Mouse (Mus musculus) spleen, embryonic (tissue): ENCODE measurements around the gene Msh4.
"Not testable (repeated sequence)": the region's sequence is repeated elsewhere in the genome, so short reads cannot be mapped to it uniquely, and the experiment has no call there.

Experiments used
- CTCF ChIA-PET: fragments of 350-600 bp; sonication (Branson Sonifier 250); formaldehyde crosslinking; loops from one replicate; lab custom pipeline; 2022; lab: Charles Lee

Msh4 gene

GRCm38 (mm10) chr3:153911197-153911881 lies 5.4 kb upstream of the Msh4 start:
- CTCF ChIA-PET = no interaction called here

- CTCF ChIA-PET = no interaction called here
Observed at GRCm38 (mm10) chr3:153910489-153910888, 4.6 kb upstream of the Msh4 start.

GRCm38 (mm10) chr3:153908919-153909318 lies 3.0 kb upstream of the Msh4 start:
- CTCF ChIA-PET = interaction anchor here (0.6 kb wide), 1 partner anchor 17 kb away, joined by 18 read pairs; no protein-coding TSS in a partner anchor

GRCm38 (mm10) chr3:153905251-153906135 lies 445 bp downstream of the Msh4 start:
- CTCF ChIA-PET = interaction anchor here (0.6 kb wide), 1 partner anchor 1652 kb away, joined by 3 read pairs; no protein-coding TSS in a partner anchor

GRCm38 (mm10) chr3:153904586-153904985 lies 1.4 kb downstream of the Msh4 start:
- CTCF ChIA-PET = interaction anchor here (0.6 kb wide), 1 partner anchor 1651 kb away, joined by 3 read pairs; no protein-coding TSS in a partner anchor

- CTCF ChIA-PET = no interaction called here
Observed at GRCm38 (mm10) chr3:153902595-153902994, 3.3 kb downstream of the Msh4 start.

GRCm38 (mm10) chr3:153901904-153902303 lies 4.0 kb downstream of the Msh4 start:
- CTCF ChIA-PET = no interaction called here

GRCm38 (mm10) chr3:153897216-153897615 lies 8.7 kb downstream of the Msh4 start:
- CTCF ChIA-PET = no interaction called here

- CTCF ChIA-PET = no interaction called here
Observed at GRCm38 (mm10) chr3:153895454-153895853, 10.5 kb downstream of the Msh4 start.

- CTCF ChIA-PET = no interaction called here
Observed at GRCm38 (mm10) chr3:153889188-153889781, 16.7 kb downstream of the Msh4 start.

- CTCF ChIA-PET = no interaction called here
Observed at GRCm38 (mm10) chr3:153888141-153888540, 17.8 kb downstream of the Msh4 start.

GRCm38 (mm10) chr3:153886296-153886695 lies 19.6 kb downstream of the Msh4 start:
- CTCF ChIA-PET = no interaction called here

- CTCF ChIA-PET = no interaction called here
Observed at GRCm38 (mm10) chr3:153871396-153871795, 34.5 kb downstream of the Msh4 start.

- CTCF ChIA-PET = no interaction called here
Observed at GRCm38 (mm10) chr3:153867149-153868136, 38.5 kb downstream of the Msh4 start.

- CTCF ChIA-PET = no interaction called here
Observed at GRCm38 (mm10) chr3:153864636-153865429, 41.1 kb downstream of the Msh4 start.

- CTCF ChIA-PET = no interaction called here
Observed at GRCm38 (mm10) chr3:153863816-153864215, 42.1 kb downstream of the Msh4 start.

GRCm38 (mm10) chr3:153860392-153860791 lies 45.5 kb downstream of the Msh4 start:
- CTCF ChIA-PET = not testable (repeated sequence)

GRCm38 (mm10) chr3:153858350-153859001 lies 47.5 kb downstream of the Msh4 start:
- CTCF ChIA-PET = no interaction called here

- CTCF ChIA-PET = no interaction called here
Observed at GRCm38 (mm10) chr3:153852266-153852665, 53.7 kb downstream of the Msh4 start.

GRCm38 (mm10) chr3:153850759-153851158 lies 55.2 kb downstream of the Msh4 start:
- CTCF ChIA-PET = no interaction called here
